ENCODE assay signal across 13 mouse cellular contexts in genomic region chr13:97051158-97051557, GRCm38 (mm10). TPM values are rescaled to one million over a fixed set of nuclear protein-coding genes. Genes with fewer than 3 reads are reported as not detected.
DNase-seq lines count a peak whose midpoint lies in the region; ATAC-seq lines count a peak whose summit lies in the region.
"Had no signal": no experiment of that assay in that cellular context is flagged by ENCODE, and none has a peak within 500 bp of the region (broad histone marks: within the 10 kb centered on the region; RNA-seq: fewer than 3 reads in every experiment).

No protein-coding gene starts in this region.

- H3K9ac ChIP-seq in kidney, embryonic 16.5 days (replicated peaks; ENCODE audit: low read length): no peak overlapping the region

- WGBS in kidney, embryonic 16.5 days: 78% methylated on average over 6 of the region's 6 CpGs

- no peaks in the 10 kb centered on the region for H3K27me3 ChIP-seq in kidney, embryonic 16.5 days (ENCODE audit: insufficient read depth, low read length)

- DNase-seq in kidney, adult 18-20 months: peak; percentile 54
- peak; percentile 84 for DNase-seq in Muller cell, postnatal 12 days (ENCODE audit: inconsistent ontology term)
- peak; percentile 67 for DNase-seq in adrenal gland, postnatal 10 days
- peak; percentile 77 to 78 for DNase-seq in cerebellum, postnatal 36 days
- DNase-seq in spleen, postnatal 14 days (ENCODE audit: low spot score in 2 of 2): no peak
- DNase-seq in frontal cortex, postnatal 25 days (ENCODE audit: low spot score in 2 of 2): no peak
- no peak for DNase-seq in urinary bladder, postnatal 14 days (ENCODE audit: low spot score)

- no peak for ATAC-seq in kidney, embryonic 16.5 days (ENCODE audit: low FRiP score, low TSS enrichment)

- no peak overlapping the region for H3K4me2 ChIP-seq in kidney, embryonic 16.5 days (replicated peaks; ENCODE audit: low read depth, low read length)

- H3K36me3 ChIP-seq in kidney, embryonic 16.5 days (ENCODE audit: insufficient read depth, low read length): no peaks in the 10 kb centered on the region

- no peaks in the 10 kb centered on the region for H3K4me1 ChIP-seq in kidney, embryonic 16.5 days (ENCODE audit: insufficient read depth, low read length)

- no peak overlapping the region for H3K4me3 ChIP-seq in kidney, embryonic 16.5 days (ENCODE audit: low read length)
- H3K4me3 ChIP-seq: erythroblast, embryonic 14.5 days had no signal

- no peaks in the 10 kb centered on the region for H3K9me3 ChIP-seq in kidney, embryonic 16.5 days (ENCODE audit: low read length)

- H3K27ac ChIP-seq in kidney, embryonic 16.5 days (ENCODE audit: low read length): no peak overlapping the region

RNA-seq across cellular contexts. Expression of gene Fam169a, which starts 15.9 kb away (rescaled TPM):
- 2.3 and 2.4 TPM in 2 replicates for polyA plus RNA-seq in kidney, embryonic 16.5 days (2015; fragmentation: Nextera tagmentation; extraction: Ambion mirVana)
- 1 to 10 TPM; 4.9 to 5.4 TPM for total RNA-seq in adrenal gland, postnatal 10 days (2021)

RNA-seq across cellular contexts. Expression of gene 1700029F12Rik, which starts 17.0 kb away (rescaled TPM):
- not detected in 2 replicates for polyA plus RNA-seq in kidney, embryonic 16.5 days (2015; fragmentation: Nextera tagmentation; extraction: Ambion mirVana)
- not detected for total RNA-seq in adrenal gland, postnatal 10 days (2021)
- total RNA-seq: ES-E14; layer of hippocampus, postnatal 25 days had no signal
- polyA plus RNA-seq: erythroblast, embryonic 14.5 days; heart, embryonic 14.5 days; liver, embryonic 16.5 days had no signal

RNA-seq across cellular contexts. Expression of gene Gm6169, which starts 47.9 kb away (rescaled TPM):
- polyA plus RNA-seq in kidney, embryonic 16.5 days (2015; fragmentation: Nextera tagmentation; extraction: Ambion mirVana): 3.4 and 11.4 TPM in 2 replicates
- total RNA-seq in adrenal gland, postnatal 10 days (2021): 10 to 100 TPM in 1 of 2 experiments, under 1 TPM in 1; 0.87 to 17.1 TPM
- polyA plus RNA-seq: erythroblast, embryonic 14.5 days had no signal

Comparison
In these comparisons a context has a peak if more than half of its experiments do, and no peak if none do; other contexts are left out.
1. DNase-seq: peak in kidney, adult 18-20 months (single experiment), Muller cell, postnatal 12 days (single experiment), adrenal gland, postnatal 10 days (single experiment) and cerebellum, postnatal 36 days (2 of 2); none in spleen, postnatal 14 days (0 of 2), frontal cortex, postnatal 25 days (0 of 2) and urinary bladder, postnatal 14 days (single experiment).